Mouse (Mus musculus): ENCODE data around the gene Osbpl5.

GRCm38 (mm10) chr7:143751380-143751779 lies 5.4 kb downstream of the Osbpl5 start:
- TF ChIP-seq POLR2A (IDR thresholded peaks at IDR 0.05; ENCODE audit: low read depth, low read length) (no peak), CTCF (IDR thresholded peaks at IDR 0.05; ENCODE audit: extremely low read depth, insufficient read depth, insufficient read length, insufficient replicate concordance) (no peak)
